Mouse (Mus musculus): ENCODE data around the gene Mapk8ip2.

The Mapk8ip2 gene

DNA sequence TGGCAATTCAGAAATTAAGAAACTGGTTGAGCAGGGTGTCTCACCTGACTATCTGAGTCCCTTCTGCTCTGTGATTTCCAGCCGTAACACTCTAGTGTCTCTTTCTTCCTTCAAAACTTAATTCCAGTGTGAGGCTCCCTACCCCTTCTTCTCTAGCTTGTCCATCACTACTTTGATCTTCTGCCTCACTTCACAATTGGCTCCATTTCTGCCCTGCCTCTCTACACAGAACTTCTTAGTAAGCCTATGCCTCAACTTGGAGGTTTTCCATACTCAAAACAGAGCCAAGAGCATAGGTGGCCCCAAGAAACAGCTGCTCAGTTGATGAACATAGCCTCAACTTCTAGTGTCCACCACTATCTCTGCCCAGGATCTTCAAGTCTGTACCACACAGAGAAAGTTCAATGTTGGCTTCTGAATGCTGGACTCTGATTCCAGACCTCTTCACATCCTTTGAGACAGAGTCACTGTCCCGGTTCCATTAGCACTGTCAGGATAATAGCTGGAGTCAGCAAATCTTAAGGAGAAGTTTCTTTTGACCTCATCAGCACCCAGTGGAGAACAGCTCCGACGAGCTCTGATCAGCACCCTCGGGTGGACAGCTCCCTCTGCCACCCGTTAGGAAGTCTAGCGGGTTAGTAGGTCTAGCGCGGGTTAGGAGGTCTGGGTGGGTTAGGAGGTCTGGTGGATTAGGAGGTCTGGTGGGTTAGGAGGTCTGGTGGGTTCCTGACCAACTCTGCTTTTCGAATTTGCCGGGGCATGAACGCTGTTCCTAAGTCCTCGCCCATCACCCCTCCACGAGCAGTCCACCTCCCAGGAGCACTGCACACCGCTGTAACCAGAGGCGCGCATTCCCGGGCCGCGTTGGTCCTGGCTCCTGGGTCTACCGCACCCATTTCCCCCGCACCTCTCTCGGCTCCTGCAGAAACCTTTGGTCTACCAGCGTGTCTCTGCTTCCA, 528 bp upstream of the Mapk8ip2 start:
- DNase-seq (ENCODE audit: extremely low read depth, low read depth, low spot score): no peak

DNA sequence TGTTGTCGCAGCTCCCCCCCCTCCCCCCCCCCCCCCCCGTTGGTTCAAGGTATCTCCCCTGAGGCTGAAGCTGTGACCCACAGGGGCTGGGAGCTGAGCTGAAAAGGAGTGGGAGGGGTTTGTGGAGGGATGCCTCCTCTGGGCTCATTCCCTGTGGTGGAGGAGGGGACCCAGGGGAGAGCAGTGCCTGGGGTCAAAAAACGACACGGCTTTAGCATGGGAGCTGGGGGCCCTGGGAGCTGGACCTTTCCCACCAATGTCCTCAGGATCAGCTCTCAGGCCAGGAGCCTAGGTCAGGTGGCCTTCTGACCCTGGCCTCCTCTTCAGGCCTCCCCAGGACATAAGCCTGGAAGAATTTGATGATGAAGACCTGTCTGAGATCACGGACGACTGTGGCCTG, 1.1 kb downstream of the Mapk8ip2 start:
- no peak for DNase-seq (ENCODE audit: extremely low read depth, low read depth, low spot score)

DNA sequence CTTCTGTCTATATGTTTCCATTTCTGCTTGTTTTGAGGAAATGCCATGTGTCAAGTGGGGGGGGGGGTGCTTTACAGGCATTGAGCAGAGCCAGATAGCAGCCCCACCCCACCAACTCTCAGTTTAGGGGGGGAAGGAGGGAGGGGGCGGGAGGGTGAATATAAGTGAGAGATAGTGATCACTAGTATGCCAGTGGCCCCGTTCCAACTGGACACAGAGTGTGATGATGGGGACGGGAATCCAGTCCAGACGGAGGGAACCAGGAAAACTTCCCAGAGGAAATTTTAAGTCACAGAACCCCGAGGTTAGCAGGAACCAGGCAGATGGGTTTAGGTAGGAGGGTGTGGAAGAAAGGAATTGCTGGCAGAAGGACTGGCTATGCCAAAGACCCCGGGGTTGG, 1.9 kb downstream of the Mapk8ip2 start:
- no peak for DNase-seq (ENCODE audit: extremely low read depth, low read depth, low spot score)

- no peak for DNase-seq (ENCODE audit: extremely low read depth, low read depth, low spot score)
Observed at GRCm38 (mm10) chr15:89458942-89459341, 5.2 kb downstream of the Mapk8ip2 start.

GRCm38 (mm10) chr15:89459821-89460220, 6.1 kb downstream of the Mapk8ip2 start:
- no peak for DNase-seq (ENCODE audit: extremely low read depth, low read depth, low spot score)

GRCm38 (mm10) chr15:89460298-89460697, 6.6 kb downstream of the Mapk8ip2 start:
- no peak for DNase-seq (ENCODE audit: extremely low read depth, low read depth, low spot score)

DNA sequence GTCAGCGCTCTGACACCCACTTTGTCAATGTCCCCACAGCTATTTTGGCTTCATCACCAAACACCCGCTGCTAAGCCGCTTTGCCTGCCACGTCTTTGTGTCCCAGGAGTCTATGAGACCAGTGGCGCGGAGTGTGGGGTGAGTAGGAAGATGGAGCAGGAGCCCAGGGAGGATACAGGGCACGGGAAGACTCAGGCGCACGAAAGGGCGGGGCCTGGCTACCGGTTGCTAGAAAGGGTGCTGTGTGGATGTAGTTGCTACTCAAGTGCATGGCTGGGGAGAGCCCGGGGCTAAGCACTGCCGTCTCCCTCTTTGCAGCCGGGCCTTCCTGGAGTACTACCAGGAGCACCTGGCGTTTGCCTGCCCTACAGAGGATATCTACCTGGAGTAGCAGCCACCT, 7.6 kb downstream of the Mapk8ip2 start:
- no peak for DNase-seq (ENCODE audit: extremely low read depth, low read depth, low spot score)

DNA sequence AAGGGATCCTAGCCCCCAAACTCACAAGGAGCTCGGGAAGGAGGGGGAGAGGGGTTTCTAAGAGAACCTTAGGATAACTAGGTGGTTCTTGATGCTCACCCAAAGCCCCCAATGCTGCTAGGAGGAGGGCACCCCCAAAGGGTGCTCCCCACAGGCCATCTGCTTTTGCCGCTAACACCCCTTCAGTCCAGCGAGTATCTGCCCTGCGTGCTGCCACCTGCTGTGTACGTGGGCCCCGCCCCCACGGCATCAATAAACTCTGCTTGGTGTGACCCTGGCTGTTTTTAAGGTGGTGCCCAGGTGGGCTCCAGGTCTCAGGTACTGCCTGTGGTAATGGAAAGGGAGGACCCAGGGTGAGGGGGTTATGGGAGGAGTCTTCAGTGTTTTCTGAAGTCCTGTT, 8.5 kb downstream of the Mapk8ip2 start:
- no peak for DNase-seq (ENCODE audit: extremely low read depth, low read depth, low spot score)

GRCm38 (mm10) chr15:89463334-89464235, 9.9 kb downstream of the Mapk8ip2 start:
- no peak for DNase-seq (ENCODE audit: extremely low read depth, low read depth, low spot score)

DNA sequence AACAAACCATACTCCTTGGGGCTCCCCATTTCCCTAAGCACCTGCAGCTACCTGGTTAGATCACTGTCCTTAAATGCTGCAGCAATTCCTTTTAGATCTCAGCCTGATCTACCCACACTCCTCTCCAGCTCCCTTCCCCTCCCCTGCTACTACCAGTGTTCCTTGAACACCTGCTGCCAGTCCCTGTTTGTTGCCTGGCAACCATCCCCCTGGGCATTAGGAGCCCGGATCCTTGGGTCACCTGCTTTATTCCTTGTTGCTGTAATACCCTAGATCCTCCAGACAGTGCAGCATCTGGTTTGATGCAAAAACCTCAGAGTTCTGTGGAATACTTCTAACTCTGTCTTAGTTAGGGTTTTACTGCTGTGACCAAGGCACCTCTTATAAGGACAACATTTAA, 11.3 kb downstream of the Mapk8ip2 start:
- no peak for DNase-seq (ENCODE audit: extremely low read depth, low read depth, low spot score)

DNA sequence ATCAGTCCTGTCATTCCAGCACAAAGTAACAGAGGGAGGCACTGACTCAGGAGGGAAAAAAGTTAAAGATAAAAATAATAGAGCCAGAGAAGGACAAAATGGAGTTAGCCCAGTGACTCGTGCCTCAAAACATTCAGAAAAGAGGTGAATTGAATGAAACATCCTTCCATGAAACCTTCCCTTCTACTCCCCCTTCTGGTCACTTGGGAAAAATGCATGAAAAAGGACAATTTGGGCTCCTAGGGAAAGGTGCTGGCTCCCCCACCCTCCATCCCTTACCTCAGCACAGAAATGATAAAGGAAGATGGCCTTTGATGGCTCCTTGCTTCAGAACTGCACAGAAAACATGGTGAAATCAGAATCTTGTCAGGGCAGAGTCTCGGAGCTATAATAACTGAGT, 14.9 kb downstream of the Mapk8ip2 start:
- DNase-seq (ENCODE audit: extremely low read depth, low read depth, low spot score): no peak

DNA sequence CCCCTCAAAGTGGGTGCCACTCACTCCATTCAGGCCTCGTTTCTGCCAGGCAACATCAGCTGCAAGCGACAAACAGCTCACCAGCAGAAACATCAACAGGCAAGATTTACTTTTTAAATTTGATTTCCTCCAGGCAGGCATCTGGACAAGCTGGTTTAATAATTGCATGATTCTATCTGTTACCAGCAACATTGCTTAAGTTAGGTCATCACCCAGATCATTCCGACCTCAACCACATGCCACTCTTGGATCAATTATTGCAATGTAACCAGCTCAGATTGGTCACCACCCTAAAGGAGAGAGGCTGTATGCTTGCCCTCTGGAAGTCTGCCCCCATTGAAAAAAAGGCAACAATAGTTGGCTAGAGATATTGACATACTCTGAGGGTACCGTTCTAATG, 17.8 kb downstream of the Mapk8ip2 start:
- no peak for DNase-seq (ENCODE audit: extremely low read depth, low read depth, low spot score)

DNA sequence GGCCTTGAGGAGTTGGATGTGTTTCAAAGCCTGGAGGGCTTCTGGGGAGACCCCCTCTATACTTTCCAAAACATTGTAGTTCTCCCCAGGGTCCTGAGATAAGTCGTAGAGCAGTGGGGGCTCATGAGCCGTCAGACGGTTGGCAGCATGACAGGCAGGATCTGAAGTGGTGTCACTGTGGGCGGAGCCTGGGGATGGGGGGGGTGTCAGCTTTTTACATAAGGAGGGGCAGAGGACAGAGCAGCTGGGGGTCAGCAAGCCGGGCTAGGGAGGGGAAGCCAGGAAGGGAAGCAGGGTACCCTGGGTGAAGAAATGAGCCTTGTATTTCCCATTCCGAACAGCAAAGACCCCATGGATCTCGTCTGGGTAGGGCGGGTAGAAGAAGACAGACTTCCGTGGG, 19.7 kb downstream of the Mapk8ip2 start:
- no peak for DNase-seq (ENCODE audit: extremely low read depth, low read depth, low spot score)

DNA sequence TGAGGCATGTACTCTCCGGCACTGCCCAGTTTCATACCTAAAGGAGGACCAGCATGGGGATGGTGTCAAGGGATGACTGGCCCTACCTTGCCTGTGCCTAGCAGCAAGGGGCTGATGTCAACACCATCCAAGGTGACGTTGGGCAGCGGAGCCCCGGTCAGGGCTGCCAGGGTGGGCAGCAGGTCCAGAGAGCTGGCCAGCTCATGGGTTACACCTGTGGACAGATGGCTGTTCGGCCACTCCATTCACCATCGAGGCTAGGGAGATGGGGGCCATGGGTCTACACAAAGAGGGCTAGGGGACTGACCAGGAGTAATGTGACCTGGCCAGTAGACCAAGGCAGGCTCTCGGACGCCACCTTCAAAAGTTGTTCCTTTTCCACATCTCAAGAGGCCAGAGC, 20.2 kb downstream of the Mapk8ip2 start:
- no peak for DNase-seq (ENCODE audit: extremely low read depth, low read depth, low spot score)

DNA sequence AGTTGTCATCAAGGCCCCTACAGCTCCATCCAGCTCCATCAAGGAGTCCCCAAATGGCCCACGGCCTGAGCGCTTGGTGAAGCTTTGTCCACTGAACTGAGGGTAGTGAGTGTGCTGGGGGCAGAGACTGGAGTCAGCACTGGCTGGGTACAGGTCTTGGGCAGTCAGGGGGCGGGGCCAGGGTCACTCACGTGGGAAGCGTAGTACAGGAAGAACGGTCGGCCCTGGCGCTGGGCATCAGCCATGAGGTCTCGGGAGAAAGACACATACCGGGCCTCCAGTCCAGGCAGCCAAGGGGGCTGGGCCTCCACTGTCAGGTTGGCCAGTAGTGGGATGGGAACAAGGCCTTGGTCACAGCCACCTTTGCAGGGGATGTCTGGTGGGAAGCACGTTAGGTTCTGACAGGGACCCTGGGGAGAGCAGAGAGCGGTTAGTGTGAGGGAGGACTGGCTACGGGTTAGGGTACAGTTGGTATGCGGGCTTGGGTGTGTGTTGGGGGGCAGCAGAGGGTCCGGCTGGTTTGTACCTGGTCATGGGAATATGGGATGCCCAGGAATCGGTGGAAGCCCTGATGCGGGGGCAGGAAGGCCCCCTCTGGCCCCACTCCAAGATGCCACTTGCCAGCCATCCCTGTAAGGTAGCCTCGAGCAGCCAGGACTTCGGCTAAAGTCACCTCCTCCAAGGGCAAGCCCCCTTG, 21.0 kb downstream of the Mapk8ip2 start:
- no peak for DNase-seq (ENCODE audit: extremely low read depth, low read depth, low spot score)

GRCm38 (mm10) chr15:89475293-89475600, 21.5 kb downstream of the Mapk8ip2 start:
- DNase-seq (ENCODE audit: extremely low read depth, low read depth, low spot score): no peak

- DNase-seq (ENCODE audit: extremely low read depth, low read depth, low spot score): peak; percentile 16
Observed at GRCm38 (mm10) chr15:89475611-89476474, 22.1 kb downstream of the Mapk8ip2 start.

- DNase-seq (ENCODE audit: extremely low read depth, low read depth, low spot score): no peak
Observed at GRCm38 (mm10) chr15:89476475-89476815, 22.7 kb downstream of the Mapk8ip2 start.

GRCm38 (mm10) chr15:89477091-89477491, 23.4 kb downstream of the Mapk8ip2 start, which contains the start of gene Arsa:
Arsa (minus strand) TSS chr15:89477425.
- no peak for DNase-seq (ENCODE audit: extremely low read depth, low read depth, low spot score)

DNA sequence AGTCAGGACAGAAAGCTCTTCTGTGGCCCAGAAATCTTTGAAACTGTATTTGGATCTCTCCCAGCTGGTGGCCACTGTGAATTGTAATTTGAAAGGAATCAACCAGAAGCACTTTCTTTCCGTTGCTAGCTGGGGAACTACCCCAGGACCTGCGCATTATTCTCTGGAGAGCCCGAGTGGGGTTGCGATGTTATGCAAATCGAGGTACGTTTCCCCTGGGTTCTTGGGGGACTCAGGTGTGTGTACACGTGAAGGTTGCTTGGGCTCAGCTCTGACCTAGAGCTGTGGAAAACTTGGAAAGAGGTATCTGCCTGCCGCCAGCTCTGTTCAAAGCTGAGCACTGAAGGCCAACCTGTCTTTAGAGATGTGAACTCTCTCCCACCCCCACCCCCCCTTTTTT, 24.1 kb downstream of the Mapk8ip2 start:
- DNase-seq (ENCODE audit: extremely low read depth, low read depth, low spot score): no peak

Measured in fat pad, adult 2 months (tissue).